Mouse (Mus musculus) limb, embryonic 11.5 days (tissue): ENCODE measurements around the gene Stard13. TPM values are rescaled to one million over a fixed set of nuclear protein-coding genes. Genes with fewer than 3 reads are reported as not detected.

Experiments
- ATAC-seq: fragments of 200-750 bp; cut with Nextera tagmentation; 2 replicates; pipeline ENCODE4 v1.8.0; 2017; ENCODE audit warnings: low read depth; ENCODE audit not compliant: insufficient number of reproducible peaks, low FRiP score, low TSS enrichment
- DNase-seq: peaks from one replicate; pipeline ENCODE4 v3.0.0-alpha.2; 2015; ENCODE audit warnings: low spot score
- H3K27ac ChIP-seq: fragments of 300-500 bp; sonication (generic); replicated peaks from 2 replicates; pipeline ENCODE4 v1.5.1; 2014; ENCODE audit warnings: low read depth, mild to moderate bottlenecking, low read length
- H3K27me3 ChIP-seq: fragments of 300-500 bp; sonication (generic); 2 replicates; pipeline ENCODE4 v1.6.1; 2014; ENCODE audit warnings: mild to moderate bottlenecking, low read length, mixed read lengths; ENCODE audit not compliant: control insufficient read depth, insufficient read depth
- H3K36me3 ChIP-seq: fragments of 300-500 bp; sonication (generic); 2 replicates; pipeline ENCODE4 v1.6.1; 2014; ENCODE audit warnings: mild to moderate bottlenecking, low read length, moderate library complexity, mixed read lengths; ENCODE audit not compliant: control insufficient read depth, insufficient read depth
- H3K4me1 ChIP-seq: fragments of 300-500 bp; sonication (generic); 2 replicates; pipeline ENCODE4 v1.6.1; 2014; ENCODE audit warnings: low read length, mixed read lengths; ENCODE audit not compliant: control insufficient read depth, insufficient read depth
- H3K4me2 ChIP-seq: fragments of 300-500 bp; sonication (generic); 2 replicates; pipeline ENCODE4 v1.6.1; 2014; ENCODE audit warnings: low read depth, mild to moderate bottlenecking, moderate library complexity; ENCODE audit not compliant: severe bottlenecking
- H3K4me3 ChIP-seq: fragments of 300-500 bp; sonication (generic); 2 replicates; pipeline ENCODE4 v1.5.1; 2014; ENCODE audit warnings: low read depth, low read length
- H3K9ac ChIP-seq: fragments of 300-500 bp; sonication (generic); 2 replicates; pipeline ENCODE4 v1.6.1; 2014; ENCODE audit warnings: mild to moderate bottlenecking, low read length
- H3K9me3 ChIP-seq: fragments of 300-500 bp; sonication (generic); 2 replicates; pipeline ENCODE4 v1.6.1; 2016; ENCODE audit warnings: low read length; ENCODE audit not compliant: control insufficient read depth
- WGBS: fragments of 180-500 bp; shearing (Covaris S2); extraction: QIAGEN DNeasy Blood & Tissue Kit; methylation state at CpG from one replicate; pipeline ENCODE4 v1.1.7; 2014; 5-methylcytosine and 5-hydroxymethylcytosine counted together
- polyA plus RNA-seq: library from polyadenylated mRNA; unstranded; fragments of >200 nt; fragmentation: Nextera tagmentation; extraction: Ambion mirVana; gene quantifications from 2 replicates; pipeline ENCODE4 v1.2.1, GENCODE M21; 2014

The Stard13 gene
- polyA plus RNA-seq, 1 experiment from 2014 or later = 3.7 TPM

GRCm38 (mm10) chr5:151236411-151236810 lies 2.8 kb upstream of the Stard13 start:
- no peaks in the 10 kb centered on the region for H3K4me1 ChIP-seq
- 85% methylated on average over 5 of the region's 5 CpGs for WGBS
- peaks cover 2% of the 10 kb centered on the region; the same call in 1 of the 2 replicates for H3K27me3 ChIP-seq
- DNase-seq (no peak), ATAC-seq (no peak)
- H3K27ac ChIP-seq = no peak overlapping the region
- H3K4me2 ChIP-seq = no peak overlapping the region
- H3K9ac ChIP-seq = no peak overlapping the region
- H3K9me3 ChIP-seq = no peaks in the 10 kb centered on the region
- no peak overlapping the region for H3K4me3 ChIP-seq
- no peaks in the 10 kb centered on the region for H3K36me3 ChIP-seq

GRCm38 (mm10) chr5:151232576-151233299 lies 898 bp downstream of the Stard13 start:
- no peak for DNase-seq
- H3K4me2 ChIP-seq = peak overlapping the region; percentile 86
- ATAC-seq = no peak
- H3K9ac ChIP-seq = no peak overlapping the region
- no peaks in the 10 kb centered on the region for H3K4me1 ChIP-seq
- H3K36me3 ChIP-seq = no peaks in the 10 kb centered on the region
- H3K27me3 ChIP-seq = peaks cover 2% of the 10 kb centered on the region; the same call in 1 of the 2 replicates
- H3K9me3 ChIP-seq = no peaks in the 10 kb centered on the region
- WGBS = 22% methylated on average over 12 of the region's 13 CpGs
- H3K4me3 ChIP-seq = peak overlapping the region; percentile 44; the same call in 1 of the 2 replicates
- H3K27ac ChIP-seq = no peak overlapping the region

- no peak overlapping the region for H3K4me2 ChIP-seq
- no peaks in the 10 kb centered on the region for H3K4me1 ChIP-seq
- no peaks in the 10 kb centered on the region for H3K9me3 ChIP-seq
- no peak overlapping the region for H3K4me3 ChIP-seq
- DNase-seq (no peak), ATAC-seq (no peak)
- H3K9ac ChIP-seq = no peak overlapping the region
- 93% methylated on average over 7 of the region's 7 CpGs for WGBS
- no peaks in the 10 kb centered on the region for H3K36me3 ChIP-seq
- H3K27me3 ChIP-seq = peaks cover 2% of the 10 kb centered on the region; the same call in 1 of the 2 replicates
- H3K27ac ChIP-seq = no peak overlapping the region
These were observed 1.8 kb downstream of the Stard13 start for GRCm38 (mm10) chr5:151231861-151232260.

GRCm38 (mm10) chr5:151231411-151231810 lies 2.2 kb downstream of the Stard13 start:
- no peak overlapping the region for H3K4me2 ChIP-seq
- no peak for ATAC-seq

GRCm38 (mm10) chr5:151230427-151230826 lies 3.2 kb downstream of the Stard13 start:
- WGBS = 89% methylated on average over 4 of the region's 4 CpGs
- Histone ChIP-seq H3K27ac (no peak overlapping the region), H3K4me2 (no peak overlapping the region), H3K36me3 (no peaks in the 10 kb centered on the region), H3K4me3 (no peak overlapping the region), H3K9me3 (no peaks in the 10 kb centered on the region), H3K4me1 (no peaks in the 10 kb centered on the region), H3K27me3 (peaks cover 2% of the 10 kb centered on the region; the same call in 1 of the 2 replicates), H3K9ac (no peak overlapping the region)
- no peak for DNase-seq
- no peak for ATAC-seq

More at GRCm38 (mm10) chr5:151231411-151231810, 2.2 kb downstream of the Stard13 start:
- 90% methylated on average over 4 of the region's 4 CpGs for WGBS
- Histone ChIP-seq H3K4me1 (no peaks in the 10 kb centered on the region), H3K9ac (no peak overlapping the region), H3K9me3 (no peaks in the 10 kb centered on the region), H3K27me3 (peaks cover 2% of the 10 kb centered on the region; the same call in 1 of the 2 replicates), H3K27ac (no peak overlapping the region), H3K36me3 (no peaks in the 10 kb centered on the region), H3K4me3 (no peak overlapping the region)
- DNase-seq = no peak

GRCm38 (mm10) chr5:151228367-151229005 lies 5.2 kb downstream of the Stard13 start:
- DNase-seq = no peak
- no peaks in the 10 kb centered on the region for H3K9me3 ChIP-seq
- WGBS = 75% methylated on average over 13 of the region's 13 CpGs

GRCm38 (mm10) chr5:151223696-151224366 lies 9.8 kb downstream of the Stard13 start:
- H3K36me3 ChIP-seq = no peaks in the 10 kb centered on the region
- H3K4me2 ChIP-seq = no peak overlapping the region
- no peak overlapping the region for H3K4me3 ChIP-seq
- no peak overlapping the region for H3K27ac ChIP-seq
- no peaks in the 10 kb centered on the region for H3K27me3 ChIP-seq
- no peak overlapping the region for H3K9ac ChIP-seq
- 45% methylated on average over 4 of the region's 4 CpGs for WGBS
- no peak for ATAC-seq
- H3K4me1 ChIP-seq = 0 out of 2 replicates have a peak, but pooled peaks cover under 1% of the 10 kb centered on the region
- no peaks in the 10 kb centered on the region for H3K9me3 ChIP-seq
- DNase-seq = no peak

More at GRCm38 (mm10) chr5:151228367-151229005, 5.2 kb downstream of the Stard13 start:
- Histone ChIP-seq H3K36me3 (no peaks in the 10 kb centered on the region), H3K4me3 (no peak overlapping the region), H3K4me1 (no peaks in the 10 kb centered on the region), H3K27ac (no peak overlapping the region), H3K27me3 (peaks cover 2% of the 10 kb centered on the region; the same call in 1 of the 2 replicates), H3K4me2 (no peak overlapping the region), H3K9ac (no peak overlapping the region)
- no peak for ATAC-seq

GRCm38 (mm10) chr5:151222791-151223190 lies 10.8 kb downstream of the Stard13 start:
- WGBS = 92% methylated on average over 1 of the region's 1 CpGs
- H3K9me3 ChIP-seq = no peaks in the 10 kb centered on the region
- H3K27ac ChIP-seq = no peak overlapping the region
- 0 out of 2 replicates have a peak, but pooled peaks cover 4% of the 10 kb centered on the region for H3K4me1 ChIP-seq
- H3K36me3 ChIP-seq = no peaks in the 10 kb centered on the region
- H3K27me3 ChIP-seq = no peaks in the 10 kb centered on the region
- ATAC-seq (no peak), DNase-seq (no peak)
- no peak overlapping the region for H3K4me3 ChIP-seq
- no peak overlapping the region for H3K4me2 ChIP-seq
- no peak overlapping the region for H3K9ac ChIP-seq
